Mouse (Mus musculus) midbrain, embryonic 13.5 days (tissue): ENCODE results near the gene Pts. TPM values are rescaled to one million over a fixed set of nuclear protein-coding genes. Genes with fewer than 3 reads are reported as not detected.

ENCODE experiments used
- ATAC-seq: fragments of 200-750 bp; cut with Nextera tagmentation; 2 replicates; pipeline ENCODE4 v1.8.0; 2017; ENCODE audit warnings: mild to moderate bottlenecking, moderate TSS enrichment, moderate library complexity
- H3K27ac ChIP-seq: fragments of 300-500 bp; sonication (generic); 2 replicates; pipeline ENCODE4 v1.5.1; 2015; ENCODE audit warnings: inconsistent platforms, mild to moderate bottlenecking, moderate library complexity
- H3K27me3 ChIP-seq: fragments of 300-500 bp; sonication (generic); 2 replicates; pipeline ENCODE4 v1.6.1; 2015; ENCODE audit warnings: mild to moderate bottlenecking, inconsistent platforms
- H3K36me3 ChIP-seq: fragments of 300-500 bp; sonication (generic); 2 replicates; pipeline ENCODE4 v1.6.1; 2015; ENCODE audit warnings: mild to moderate bottlenecking, inconsistent platforms
- H3K4me1 ChIP-seq: fragments of 300-500 bp; sonication (generic); replicated peaks from 2 replicates; pipeline ENCODE4 v1.6.1; 2015; ENCODE audit warnings: inconsistent platforms
- H3K4me2 ChIP-seq: fragments of 300-500 bp; sonication (generic); replicated peaks from 2 replicates; pipeline ENCODE4 v1.6.1; 2015; ENCODE audit warnings: moderate library complexity, mild to moderate bottlenecking, inconsistent platforms
- H3K4me3 ChIP-seq: fragments of 300-500 bp; sonication (generic); replicated peaks from 2 replicates; pipeline ENCODE4 v1.5.1; 2015; ENCODE audit warnings: mild to moderate bottlenecking, inconsistent platforms
- H3K9ac ChIP-seq: fragments of 300-500 bp; sonication (generic); replicated peaks from 2 replicates; pipeline ENCODE4 v1.6.1; 2015; ENCODE audit warnings: mild to moderate bottlenecking, inconsistent platforms
- H3K9me3 ChIP-seq: fragments of 300-500 bp; sonication (generic); 2 replicates; pipeline ENCODE4 v1.6.1; 2016; ENCODE audit warnings: mild to moderate bottlenecking, inconsistent platforms
- WGBS: fragments of 180-500 bp; shearing (Covaris S2); methylation state at CpG from one replicate; pipeline ENCODE4 v1.1.7; 2015; 5-methylcytosine and 5-hydroxymethylcytosine counted together
- polyA plus RNA-seq: library from polyadenylated mRNA; unstranded; fragments of >200 nt; fragmentation: Nextera tagmentation; extraction: Ambion mirVana; gene quantifications from 2 replicates; pipeline ENCODE4 v1.2.1, GENCODE M21; 2015

The Pts gene
- polyA plus RNA-seq, result 115 and 123 TPM in 2 replicates

DNA sequence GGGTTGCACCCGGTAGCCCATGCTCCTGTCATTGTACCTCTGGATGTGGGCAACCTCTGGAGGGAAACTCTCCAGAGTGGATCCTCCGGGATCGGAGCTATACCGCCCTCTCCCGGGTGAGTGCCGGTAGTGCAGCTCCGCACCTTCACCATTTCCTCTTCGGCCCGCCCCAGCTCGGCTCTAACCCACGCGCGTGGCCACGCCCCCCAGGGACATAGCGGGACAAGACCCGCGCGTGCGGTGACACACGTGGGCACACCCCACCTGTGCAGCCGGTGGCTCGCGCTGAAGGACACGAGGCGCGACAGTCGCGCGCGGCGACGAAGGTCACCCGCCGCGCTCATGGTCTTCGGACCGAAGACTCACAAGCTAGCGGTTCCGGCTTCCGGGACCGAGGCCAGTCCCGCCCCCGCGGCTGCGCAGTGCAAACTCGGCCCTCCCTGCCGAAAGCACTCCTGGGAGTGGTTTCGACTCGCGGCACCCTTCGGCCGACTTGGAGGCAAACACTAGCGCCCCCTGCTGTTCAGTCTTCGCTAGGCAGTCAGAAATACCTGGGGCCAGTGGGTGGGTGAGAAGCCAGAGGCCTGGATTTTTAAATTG lies at the start of gene Pts:
TSS of gene Pts (minus strand) at position 432 of the 600 bp plus-strand sequence.
- peak within 1 kb of the TSS; percentile 74 for H3K9ac ChIP-seq
- H3K27ac ChIP-seq, result peak within 1 kb of the TSS; percentile 68
- H3K36me3 ChIP-seq, result peaks cover 10% of the 10 kb centered on the region
- peak; percentile 99 for ATAC-seq
- H3K4me1 ChIP-seq, result peaks cover 15% of the 10 kb centered on the region
- WGBS, result under 1% methylated on average over 54 of the region's 54 CpGs
- no peaks in the 10 kb centered on the region for H3K27me3 ChIP-seq
- no peaks in the 10 kb centered on the region for H3K9me3 ChIP-seq
- peak within 1 kb of the TSS; percentile 69 for H3K4me2 ChIP-seq
- H3K4me3 ChIP-seq, result peak within 1 kb of the TSS; percentile 73

DNA sequence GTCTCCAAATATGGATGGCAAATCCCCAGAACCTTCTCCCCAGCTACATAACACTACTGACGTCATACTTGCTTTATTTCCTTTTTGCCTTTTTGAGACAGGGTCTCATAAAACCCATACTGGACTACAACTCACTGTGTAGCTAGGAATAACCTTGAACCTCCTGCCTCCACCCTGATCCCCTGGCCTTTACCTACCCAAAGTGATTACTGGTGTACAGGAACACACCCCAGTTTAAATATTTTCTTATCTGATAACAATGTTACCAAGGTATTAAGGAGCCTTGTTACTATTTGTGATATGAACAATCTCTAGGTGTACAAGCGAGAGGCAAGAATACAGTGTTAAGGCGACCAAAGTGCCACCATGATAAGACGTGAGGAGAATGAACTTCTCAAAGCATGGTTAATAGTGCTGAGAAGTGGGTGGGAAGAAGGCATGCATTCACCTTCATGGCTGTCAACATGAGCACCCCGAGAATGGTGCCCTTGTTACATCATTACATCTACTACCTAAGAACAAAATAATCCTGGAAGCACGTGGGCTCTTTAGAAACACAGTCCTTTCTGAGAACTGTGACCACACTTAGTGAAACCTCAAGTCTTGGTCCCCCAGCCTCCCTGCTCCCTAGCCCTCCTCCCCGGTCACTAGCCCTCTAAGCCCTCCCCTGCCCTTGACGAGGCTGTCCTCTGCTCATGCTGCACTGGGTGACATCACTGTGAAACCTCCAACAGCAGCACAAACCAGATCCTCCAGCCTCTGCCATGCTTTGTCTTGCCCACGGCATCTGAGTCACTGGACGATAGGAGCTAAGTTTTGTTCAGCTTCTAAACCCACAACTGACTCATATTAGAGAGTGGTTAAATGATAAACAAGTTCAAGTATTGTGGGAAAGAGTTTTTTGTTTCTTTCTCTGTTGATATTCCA lies 41.3 kb upstream of the Pts start:
- no peaks in the 10 kb centered on the region for H3K9me3 ChIP-seq
- no peak overlapping the region for H3K9ac ChIP-seq
- no peaks in the 10 kb centered on the region for H3K4me1 ChIP-seq
- H3K4me2 ChIP-seq, result no peak overlapping the region
- WGBS, result 83% methylated on average over 10 of the region's 10 CpGs
- no peaks in the 10 kb centered on the region for H3K36me3 ChIP-seq
- H3K4me3 ChIP-seq, result no peak overlapping the region
- no peak for ATAC-seq
- H3K27me3 ChIP-seq, result no peaks in the 10 kb centered on the region
- no peak overlapping the region for H3K27ac ChIP-seq

DNA sequence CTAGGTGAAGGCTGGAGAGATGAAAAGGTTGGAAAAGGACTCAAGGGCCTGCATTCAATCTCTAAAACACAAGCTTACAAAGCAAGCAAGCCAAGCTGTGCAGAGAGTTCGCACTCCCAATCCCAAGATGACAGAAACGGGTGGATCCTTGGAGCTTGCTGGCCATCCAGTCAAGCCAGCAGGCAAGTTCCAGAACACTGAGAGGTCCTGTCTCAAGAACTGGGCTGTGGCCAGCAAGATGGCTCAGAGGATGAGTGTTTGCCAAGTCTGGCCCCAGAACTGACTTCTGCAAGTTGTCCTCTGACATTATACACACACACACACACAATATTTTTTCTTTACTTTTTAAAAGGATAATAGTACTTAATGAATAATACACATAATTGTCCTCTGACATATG lies 39.4 kb upstream of the Pts start:
- no peaks in the 10 kb centered on the region for H3K36me3 ChIP-seq
- no peak for ATAC-seq
- H3K27ac ChIP-seq, result no peak overlapping the region
- H3K4me3 ChIP-seq, result no peak overlapping the region
- H3K4me1 ChIP-seq, result no peaks in the 10 kb centered on the region
- no peak overlapping the region for H3K4me2 ChIP-seq
- H3K9me3 ChIP-seq, result no peaks in the 10 kb centered on the region
- no peak overlapping the region for H3K9ac ChIP-seq
- WGBS, result 84% methylated on average over 2 of the region's 2 CpGs
- H3K27me3 ChIP-seq, result no peaks in the 10 kb centered on the region

DNA sequence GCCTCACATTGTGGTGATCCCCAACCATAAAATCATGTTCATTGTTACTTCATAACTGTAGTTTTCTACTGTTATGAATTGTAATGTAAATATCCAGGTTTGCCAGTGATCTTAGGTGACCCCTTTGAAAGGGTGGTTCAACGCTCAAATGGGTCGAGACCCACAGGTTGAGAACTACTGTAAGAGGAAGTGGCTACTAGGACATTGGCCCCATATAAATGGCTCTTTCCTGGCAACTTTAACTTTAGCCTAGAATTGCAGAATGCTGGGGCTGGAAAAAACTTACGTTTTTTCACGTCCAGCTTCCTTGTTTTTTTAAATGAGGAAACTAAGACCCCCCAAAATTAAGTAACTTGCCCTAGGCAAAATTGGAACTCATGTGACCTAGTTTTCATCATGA lies 38.8 kb upstream of the Pts start:
- H3K36me3 ChIP-seq, result no peaks in the 10 kb centered on the region
- WGBS, result 88% methylated on average over 4 of the region's 4 CpGs
- no peaks in the 10 kb centered on the region for H3K27me3 ChIP-seq
- H3K4me2 ChIP-seq, result no peak overlapping the region
- H3K9ac ChIP-seq, result no peak overlapping the region
- H3K4me3 ChIP-seq, result no peak overlapping the region
- no peaks in the 10 kb centered on the region for H3K4me1 ChIP-seq
- no peaks in the 10 kb centered on the region for H3K9me3 ChIP-seq
- ATAC-seq, result no peak
- no peak overlapping the region for H3K27ac ChIP-seq

DNA sequence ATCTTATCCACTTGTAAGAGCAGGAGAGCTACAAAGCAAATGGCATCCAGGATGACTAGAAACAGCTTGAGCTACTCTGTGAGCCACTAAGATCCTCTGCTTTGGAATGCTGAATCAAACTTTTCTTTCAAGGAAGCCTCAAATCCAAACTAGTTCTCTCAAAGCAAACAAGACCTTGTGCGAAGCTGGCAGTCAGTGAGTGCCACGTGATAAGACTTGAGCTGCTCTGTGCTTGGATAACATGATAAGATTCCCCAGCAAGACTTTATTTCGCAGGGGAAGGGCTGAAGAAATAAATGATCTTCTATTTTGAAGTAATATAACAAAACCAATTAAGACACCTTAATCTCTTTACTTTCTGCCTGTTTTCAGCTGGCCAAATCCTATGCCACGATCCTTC lies 37.4 kb upstream of the Pts start:
- H3K4me2 ChIP-seq, result no peak overlapping the region
- 87% methylated on average over 4 of the region's 4 CpGs for whole genome bisulfite sequencing
- H3K9me3 ChIP-seq, result peaks cover 2% of the 10 kb centered on the region; the same call in 1 of the 2 replicates
- ATAC-seq, result no peak
- H3K27ac ChIP-seq, result no peak overlapping the region
- no peak overlapping the region for H3K4me3 ChIP-seq
- no peaks in the 10 kb centered on the region for H3K4me1 ChIP-seq
- H3K9ac ChIP-seq, result no peak overlapping the region
- H3K36me3 ChIP-seq, result peaks cover 5% of the 10 kb centered on the region; the same call in 1 of the 2 replicates
- H3K27me3 ChIP-seq, result no peaks in the 10 kb centered on the region

DNA sequence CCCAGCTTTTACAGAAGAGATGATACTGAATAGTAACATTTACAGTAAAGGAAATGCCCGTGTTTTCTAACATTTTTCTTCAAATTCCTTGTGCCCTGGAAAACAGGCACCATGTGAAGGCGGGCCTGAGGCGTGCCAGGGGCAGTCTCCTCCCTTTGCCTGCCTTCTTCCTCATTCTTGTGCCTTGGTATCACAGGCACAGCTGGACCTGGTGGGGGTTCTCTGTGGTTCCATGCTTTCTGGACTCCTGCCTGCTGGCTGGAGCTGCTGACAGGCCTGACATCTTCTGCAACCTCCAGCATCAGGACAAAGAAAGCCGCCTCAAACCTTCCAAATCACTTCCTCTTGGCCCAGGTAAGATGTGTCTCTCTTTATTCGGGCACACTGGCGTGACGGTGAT lies 36.6 kb upstream of the Pts start:
- Histone ChIP-seq H3K4me1 (no peaks in the 10 kb centered on the region), H3K4me3 (no peak overlapping the region), H3K27me3 (no peaks in the 10 kb centered on the region), H3K9me3 (peaks cover 4% of the 10 kb centered on the region; the same call in 1 of the 2 replicates), H3K4me2 (no peak overlapping the region), H3K27ac (no peak overlapping the region), H3K36me3 (peaks cover 5% of the 10 kb centered on the region; the same call in 1 of the 2 replicates), H3K9ac (no peak overlapping the region)
- ATAC-seq, result no peak
- WGBS, result 85% methylated on average over 7 of the region's 7 CpGs

DNA sequence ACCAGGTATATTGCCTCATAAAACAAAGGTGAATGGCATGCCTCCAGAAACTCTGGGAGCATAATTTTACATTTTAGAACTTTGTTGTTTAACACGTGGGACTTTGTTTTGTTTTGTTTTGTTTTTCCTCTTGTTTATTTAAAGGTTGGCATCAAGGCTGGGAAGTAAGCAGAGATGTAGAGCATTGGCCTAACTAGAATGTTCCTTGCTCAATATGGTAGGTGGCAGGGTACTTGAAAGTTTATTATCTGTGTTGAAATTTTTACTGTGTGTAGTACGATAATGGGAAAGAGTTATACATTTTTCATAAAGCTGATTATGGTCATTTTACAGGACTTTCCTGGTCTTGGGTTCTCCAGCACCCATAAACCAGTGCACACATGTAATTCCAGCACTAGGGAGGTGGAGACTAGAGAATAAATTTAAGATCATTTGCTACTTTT lies 33.4 kb upstream of the Pts start:
- Histone ChIP-seq H3K36me3 (peaks cover 5% of the 10 kb centered on the region; the same call in 1 of the 2 replicates), H3K9ac (no peak overlapping the region), H3K27ac (no peak overlapping the region), H3K27me3 (no peaks in the 10 kb centered on the region), H3K4me3 (no peak overlapping the region), H3K4me2 (no peak overlapping the region), H3K9me3 (peaks cover 4% of the 10 kb centered on the region; the same call in 1 of the 2 replicates), H3K4me1 (no peaks in the 10 kb centered on the region)
- no peak for ATAC-seq
- 90% methylated on average over 2 of the region's 2 CpGs for WGBS

DNA sequence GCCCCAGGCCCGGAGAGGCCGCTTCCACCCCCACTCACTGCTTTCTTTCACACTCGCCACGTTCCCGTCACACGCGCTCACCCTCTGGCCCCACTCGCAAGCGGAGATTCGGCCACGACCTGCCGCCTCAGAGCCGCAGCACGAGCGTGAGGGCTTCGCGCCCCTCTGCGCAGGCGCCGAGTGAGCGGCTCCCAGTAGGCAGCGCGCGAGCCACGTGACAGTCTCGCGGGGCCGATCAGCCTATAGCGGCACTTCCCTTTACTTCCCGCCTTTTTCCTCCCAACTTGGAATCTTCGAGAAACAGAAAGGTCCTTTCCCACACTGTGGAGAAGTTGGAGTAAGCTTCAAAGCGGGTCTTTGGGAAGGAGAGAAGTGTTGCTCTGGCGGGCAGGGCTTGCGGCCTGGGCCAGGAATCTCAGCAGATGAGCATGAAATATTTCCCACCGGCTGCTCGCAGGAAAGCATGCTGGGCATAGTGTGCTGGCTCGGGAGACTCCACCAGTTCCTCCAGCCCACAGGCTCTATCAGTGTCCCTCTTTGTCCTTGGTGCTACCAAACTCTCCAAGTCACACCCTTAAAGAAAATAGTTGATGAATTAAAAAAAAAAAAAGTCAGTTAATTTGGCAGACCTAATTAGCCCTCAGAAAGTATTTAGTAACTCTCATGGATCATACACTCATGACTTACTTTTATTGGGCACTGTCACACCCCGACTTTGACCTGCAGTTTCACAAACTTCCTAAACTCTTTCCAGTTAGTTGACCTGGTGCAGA lies 32.8 kb upstream of the Pts start, which contains the start of gene Tex12:
TSS of gene Tex12 (minus strand) at position 181 of the 773 bp plus-strand sequence.
- WGBS, result 90% methylated on average over 38 of the region's 38 CpGs
- Histone ChIP-seq H3K27ac (no peak within 1 kb of the TSS), H3K9ac (no peak within 1 kb of the TSS), H3K4me3 (no peak within 1 kb of the TSS), H3K4me2 (no peak within 1 kb of the TSS), H3K36me3 (peaks cover 5% of the 10 kb centered on the region; the same call in 1 of the 2 replicates), H3K9me3 (peaks cover 4% of the 10 kb centered on the region; the same call in 1 of the 2 replicates), H3K27me3 (no peaks in the 10 kb centered on the region), H3K4me1 (no peaks in the 10 kb centered on the region)
- no peak for ATAC-seq

DNA sequence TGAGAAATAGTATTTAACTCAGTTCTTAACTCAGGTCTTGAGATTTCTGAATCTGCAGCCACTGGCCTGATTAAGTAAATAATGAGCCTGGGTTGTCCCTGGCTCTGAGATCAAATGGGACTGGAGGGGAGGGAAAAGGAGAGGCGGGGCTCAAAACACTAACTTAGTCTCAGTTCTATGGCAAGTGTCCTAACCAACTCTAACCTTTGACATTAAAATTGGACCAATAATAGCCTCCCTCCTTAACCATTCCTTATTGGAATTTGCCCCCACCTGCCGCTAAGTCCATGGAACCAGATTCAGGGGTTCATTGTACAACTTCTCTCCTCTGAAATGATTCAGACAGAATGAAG lies 26.5 kb upstream of the Pts start, which contains the start of gene Bco2:
TSS of gene Bco2 (minus strand) at position 88 of the 353 bp plus-strand sequence.
- no peaks in the 10 kb centered on the region for H3K36me3 ChIP-seq
- ATAC-seq, result peak; percentile 81
- H3K9ac ChIP-seq, result peak within 1 kb of the TSS; percentile 47
- H3K27me3 ChIP-seq, result no peaks in the 10 kb centered on the region
- peak within 1 kb of the TSS; percentile 27 for H3K4me3 ChIP-seq
- WGBS, result 8% methylated on average over 2 of the region's 2 CpGs
- peak within 1 kb of the TSS; percentile 51 for H3K4me2 ChIP-seq
- no peaks in the 10 kb centered on the region for H3K9me3 ChIP-seq
- peak within 1 kb of the TSS; percentile 85 for H3K27ac ChIP-seq
- peaks cover 20% of the 10 kb centered on the region for H3K4me1 ChIP-seq

DNA sequence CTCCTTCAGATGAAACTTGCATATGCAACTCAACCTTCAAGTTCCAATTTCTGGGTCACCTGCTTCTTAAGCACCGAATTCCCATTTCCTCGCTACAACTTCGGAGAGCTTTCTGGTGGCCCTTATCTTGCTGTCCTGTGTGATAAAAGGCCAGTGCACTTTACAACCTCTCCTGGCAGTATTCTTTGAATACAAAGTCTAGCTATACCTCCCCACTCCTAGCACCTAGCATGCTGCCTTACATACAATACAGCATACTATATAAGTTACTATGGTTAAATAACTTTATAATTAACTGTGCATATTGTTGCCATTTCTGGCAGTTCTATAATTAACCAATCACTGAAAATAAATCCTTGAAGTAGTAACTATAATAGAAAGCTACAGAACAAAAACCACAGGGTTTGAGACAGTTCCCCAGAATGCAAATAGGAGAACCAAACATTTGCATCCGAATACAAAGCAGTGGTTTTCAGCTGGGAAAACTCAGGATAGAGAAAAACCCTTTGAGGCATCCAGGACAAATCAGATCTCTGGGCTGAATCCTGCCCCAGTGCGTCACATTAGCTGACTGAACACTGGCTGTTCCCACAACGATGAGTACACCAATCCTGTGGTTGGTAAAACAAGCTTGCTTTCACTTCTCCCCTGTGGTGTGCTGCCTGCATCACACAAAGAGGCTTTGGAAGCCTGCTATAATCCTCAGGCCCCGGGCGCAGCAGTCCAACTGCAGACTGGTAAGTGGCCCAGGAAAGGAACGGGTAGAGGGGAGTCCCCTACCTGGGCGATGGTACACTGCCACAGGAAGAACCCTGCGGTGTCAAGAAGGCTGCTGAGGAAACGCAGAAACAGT lies 25.9 kb upstream of the Pts start, which contains the start of gene Il18:
TSS of gene Il18 (plus strand) at position 587 of the 853 bp plus-strand sequence.
- Histone ChIP-seq H3K4me3 (peak within 1 kb of the TSS; percentile 27), H3K27ac (peak within 1 kb of the TSS; percentile 85), H3K4me2 (peak within 1 kb of the TSS; percentile 51), H3K27me3 (no peaks in the 10 kb centered on the region), H3K4me1 (peaks cover 20% of the 10 kb centered on the region), H3K9ac (peak within 1 kb of the TSS; percentile 47), H3K9me3 (no peaks in the 10 kb centered on the region), H3K36me3 (no peaks in the 10 kb centered on the region)
- ATAC-seq, result peak; percentile 99
- whole genome bisulfite sequencing, result 18% methylated on average over 12 of the region's 12 CpGs

DNA sequence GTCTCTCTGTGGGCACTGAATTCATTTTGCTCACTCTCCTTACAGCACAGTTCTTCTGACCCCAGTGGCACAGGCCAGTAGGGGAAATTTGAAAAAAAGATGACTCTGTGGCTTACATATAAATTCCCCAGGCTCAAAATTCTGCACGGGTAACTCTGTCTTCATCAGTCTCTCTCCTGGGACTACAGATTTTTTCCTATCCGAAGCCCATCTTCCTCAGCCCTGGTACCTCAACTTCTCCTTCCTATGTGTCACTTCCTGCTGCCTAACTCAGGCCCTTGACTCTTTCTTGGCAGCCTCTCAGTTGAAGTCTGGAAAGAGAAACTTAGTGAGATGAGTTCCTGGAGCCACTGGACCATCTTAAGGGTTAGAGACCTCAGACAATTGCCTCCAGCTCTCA lies 25.0 kb upstream of the Pts start:
- no peak overlapping the region for H3K4me2 ChIP-seq
- 77% methylated on average over 2 of the region's 2 CpGs for WGBS
- no peak overlapping the region for H3K4me3 ChIP-seq
- no peak for ATAC-seq
- no peak overlapping the region; the same call in 1 of the 2 replicates for H3K27ac ChIP-seq
- H3K9ac ChIP-seq, result no peak overlapping the region
- peaks cover 20% of the 10 kb centered on the region for H3K4me1 ChIP-seq
- no peaks in the 10 kb centered on the region for H3K27me3 ChIP-seq
- H3K9me3 ChIP-seq, result no peaks in the 10 kb centered on the region
- no peaks in the 10 kb centered on the region for H3K36me3 ChIP-seq
